Mouse (Mus musculus) liver, embryonic 16.5 days (tissue): ENCODE measurements around the gene Plscr3. TPM values are rescaled to one million over a fixed set of nuclear protein-coding genes. Genes with fewer than 3 reads are reported as not detected.

Source experiments
- ATAC-seq: fragments of 200-750 bp; cut with Nextera tagmentation; 2 replicates; pipeline ENCODE4 v1.8.0; 2017; ENCODE audit warnings: low read depth, mild to moderate bottlenecking, moderate number of reproducible peaks, moderate library complexity
- H3K27ac ChIP-seq: fragments of 300-500 bp; sonication (generic); 2 replicates; pipeline ENCODE4 v1.5.1; 2014; ENCODE audit warnings: mild to moderate bottlenecking, low read length
- H3K27me3 ChIP-seq: fragments of 300-500 bp; sonication (generic); 2 replicates; pipeline ENCODE4 v1.6.1; 2014; ENCODE audit warnings: low read depth, low read length, mixed read lengths; ENCODE audit not compliant: control insufficient read depth, insufficient read depth
- H3K36me3 ChIP-seq: fragments of 300-500 bp; sonication (generic); 2 replicates; pipeline ENCODE4 v1.6.1; 2014; ENCODE audit warnings: mild to moderate bottlenecking; ENCODE audit not compliant: control insufficient read depth, insufficient read depth
- H3K4me1 ChIP-seq: fragments of 300-500 bp; sonication (generic); 2 replicates; pipeline ENCODE4 v1.6.1; 2014; ENCODE audit warnings: low read depth, low read length, mixed read lengths; ENCODE audit not compliant: control insufficient read depth
- H3K4me2 ChIP-seq: fragments of 300-500 bp; sonication (generic); 2 replicates; pipeline ENCODE4 v1.6.1; 2014; ENCODE audit warnings: low read depth, low read length, mixed read lengths
- H3K4me3 ChIP-seq: fragments of 300-500 bp; sonication (generic); 2 replicates; pipeline ENCODE4 v1.5.1; 2014; ENCODE audit warnings: low read depth, mild to moderate bottlenecking, low read length
- H3K9ac ChIP-seq: fragments of 300-500 bp; sonication (generic); 2 replicates; pipeline ENCODE4 v1.6.1; 2014; ENCODE audit warnings: low read depth, low read length
- H3K9me3 ChIP-seq: fragments of 300-500 bp; sonication (generic); replicated peaks from 2 replicates; pipeline ENCODE4 v1.6.1; 2016; ENCODE audit warnings: low read length; ENCODE audit not compliant: control insufficient read depth
- WGBS: fragments of 180-500 bp; shearing (Covaris S2); extraction: QIAGEN DNeasy Blood & Tissue Kit; methylation state at CpG from one replicate; pipeline ENCODE4 v1.1.7; 2014; ENCODE audit not compliant: insufficient replicate concordance; 5-methylcytosine and 5-hydroxymethylcytosine counted together
- polyA plus RNA-seq: library from polyadenylated mRNA; unstranded; fragments of >200 nt; fragmentation: Nextera tagmentation; extraction: Ambion mirVana; gene quantifications from 2 replicates; pipeline ENCODE4 v1.2.1, GENCODE M21; 2015

The Plscr3 gene
- polyA plus RNA-seq, 1 experiment from 2014 or later = 27.8 TPM

- no peaks in the 10 kb centered on the region for H3K9me3 ChIP-seq
- H3K27me3 ChIP-seq = peaks cover 77% of the 10 kb centered on the region
- no peaks in the 10 kb centered on the region for H3K36me3 ChIP-seq
- H3K27ac ChIP-seq = peak overlapping the region; percentile 29; the same call in 1 of the 2 replicates
- peak; percentile 72 for ATAC-seq
- H3K4me2 ChIP-seq = peak overlapping the region; percentile 78
- peak overlapping the region; percentile 57 for H3K4me3 ChIP-seq
- H3K4me1 ChIP-seq = peaks cover 37% of the 10 kb centered on the region
- 3% methylated on average over 60 of the region's 60 CpGs for WGBS
- peak overlapping the region; percentile 41 for H3K9ac ChIP-seq
Measured at GRCm38 (mm10) chr11:69803786-69804651, 42.2 kb upstream of the Plscr3 start.

- no peaks in the 10 kb centered on the region for H3K36me3 ChIP-seq
- no peak for ATAC-seq
- peak overlapping the region; percentile 78; the same call in 1 of the 2 replicates for H3K4me2 ChIP-seq
- no peak overlapping the region for H3K9ac ChIP-seq
- H3K27ac ChIP-seq = no peak overlapping the region
- H3K9me3 ChIP-seq = no peaks in the 10 kb centered on the region
- H3K27me3 ChIP-seq = peaks cover 71% of the 10 kb centered on the region
- peaks cover 37% of the 10 kb centered on the region for H3K4me1 ChIP-seq
- 23% methylated on average over 12 of the region's 12 CpGs for WGBS
- H3K4me3 ChIP-seq = no peak overlapping the region
Measured at GRCm38 (mm10) chr11:69804652-69804940, 41.6 kb upstream of the Plscr3 start.

DNA sequence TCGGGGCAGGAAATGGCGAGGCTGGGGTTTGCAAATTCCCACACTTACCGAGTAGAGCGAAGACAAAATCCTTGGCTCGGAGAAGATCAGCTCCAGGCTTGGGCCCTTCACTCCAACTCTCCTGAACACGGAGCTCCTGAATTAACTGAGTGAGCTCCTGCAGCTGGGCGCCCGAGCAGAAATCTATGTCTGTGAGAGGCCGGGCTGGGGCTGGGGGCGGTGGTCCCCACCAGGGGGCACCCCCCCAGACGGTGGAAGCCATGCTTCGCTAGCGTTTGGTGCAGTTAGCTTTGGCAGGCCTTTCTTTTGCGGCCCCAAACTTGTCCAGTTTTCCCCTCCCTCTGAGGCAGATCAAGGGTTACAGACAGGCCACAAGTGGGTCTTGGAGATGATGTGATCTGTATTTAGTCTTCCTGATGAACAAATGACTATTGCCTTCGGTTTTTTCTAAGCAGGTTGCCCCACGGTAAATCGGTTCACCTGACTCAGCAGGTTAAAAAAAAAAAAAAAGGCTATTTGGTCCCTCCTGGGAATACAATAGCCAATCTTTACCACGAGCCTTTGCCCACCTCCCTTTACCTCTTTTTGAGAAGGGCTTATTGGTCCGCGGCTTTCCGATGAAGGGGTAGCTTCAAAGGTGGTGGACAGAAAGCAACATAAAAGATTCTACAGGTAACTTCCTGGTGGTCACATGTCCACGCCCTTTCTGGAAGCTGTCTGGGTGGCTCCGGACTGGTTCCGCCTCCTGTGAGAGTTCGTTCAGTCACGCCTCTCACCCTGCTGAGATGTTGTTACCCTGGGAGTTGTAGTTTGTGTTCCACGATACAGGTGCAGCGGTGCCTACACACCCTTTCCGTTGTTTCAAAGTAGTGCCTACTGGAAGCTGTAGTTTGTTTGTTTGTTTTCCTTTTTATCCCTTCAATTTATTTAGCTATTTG is 40.9 kb upstream of the Plscr3 start, which contains the start of gene Tmem102:
TSS of gene Tmem102 (minus strand) at position 653 of the 938 bp plus-strand sequence.
- Histone ChIP-seq H3K4me2 (peak within 1 kb of the TSS; percentile 78; the same call in 1 of the 2 replicates), H3K36me3 (no peaks in the 10 kb centered on the region), H3K27ac (no peak within 1 kb of the TSS), H3K4me3 (peak within 1 kb of the TSS; percentile 11; the same call in 1 of the 2 replicates), H3K9me3 (no peaks in the 10 kb centered on the region), H3K9ac (no peak within 1 kb of the TSS), H3K4me1 (peaks cover 37% of the 10 kb centered on the region), H3K27me3 (peaks cover 65% of the 10 kb centered on the region)
- 22% methylated on average over 29 of the region's 29 CpGs for WGBS
- ATAC-seq = no peak

DNA sequence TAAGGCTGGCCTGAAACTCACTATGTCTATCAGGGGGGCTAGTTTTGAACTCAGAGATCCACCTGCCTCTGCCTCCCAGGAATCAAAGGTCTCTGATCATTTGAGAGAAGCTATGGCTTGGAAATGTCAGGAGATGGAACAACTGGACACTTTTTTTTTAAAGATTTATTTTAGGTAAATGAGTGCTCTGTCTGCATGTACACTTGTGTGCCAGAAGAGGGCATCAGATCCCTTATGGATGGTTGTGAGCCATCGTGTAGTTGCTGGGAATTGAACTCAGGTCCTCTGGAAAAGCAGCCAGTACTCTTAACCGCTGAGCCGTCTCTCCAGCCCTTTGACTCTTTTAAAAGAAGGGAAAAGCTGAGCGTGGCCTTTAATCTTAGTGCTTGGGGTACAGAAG is 39.8 kb upstream of the Plscr3 start:
- ATAC-seq = no peak
- Histone ChIP-seq H3K27ac (no peak overlapping the region), H3K27me3 (peaks cover 54% of the 10 kb centered on the region), H3K4me2 (no peak overlapping the region), H3K4me1 (peaks cover 29% of the 10 kb centered on the region), H3K9ac (no peak overlapping the region), H3K9me3 (no peaks in the 10 kb centered on the region), H3K36me3 (no peaks in the 10 kb centered on the region), H3K4me3 (no peak overlapping the region)
- WGBS = 67% methylated on average over 4 of the region's 4 CpGs

DNA sequence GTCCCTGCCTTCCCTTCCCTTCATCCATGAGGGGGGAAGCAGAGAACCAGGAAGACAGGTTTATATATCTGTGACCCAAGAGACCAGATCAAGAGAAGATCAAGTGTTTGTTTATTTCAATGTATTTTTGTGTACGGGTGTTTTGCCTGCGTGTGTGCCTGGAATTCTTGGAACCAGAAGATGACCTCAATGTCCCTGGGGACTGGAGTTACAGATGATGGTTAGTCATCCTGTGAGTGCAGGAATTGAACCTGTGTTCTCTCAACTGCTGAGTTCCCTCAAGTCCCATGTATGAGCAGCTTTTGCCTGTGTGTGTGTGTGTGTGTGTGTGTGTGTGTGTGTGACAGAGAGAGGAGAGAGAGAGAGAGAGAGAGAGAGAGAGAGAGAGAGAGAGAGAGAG is 38.5 kb upstream of the Plscr3 start:
- H3K4me1 ChIP-seq = peaks cover 24% of the 10 kb centered on the region
- WGBS = 73% methylated on average over 2 of the region's 2 CpGs

GRCm38 (mm10) chr11:69810280-69810679 is 35.9 kb upstream of the Plscr3 start:
- no peak overlapping the region for H3K9ac ChIP-seq
- H3K27me3 ChIP-seq = peaks cover 15% of the 10 kb centered on the region
- H3K4me3 ChIP-seq = no peak overlapping the region
- no peak overlapping the region for H3K4me2 ChIP-seq
- no peaks in the 10 kb centered on the region for H3K9me3 ChIP-seq
- no peak for ATAC-seq
- no peaks in the 10 kb centered on the region for H3K36me3 ChIP-seq
- no peak overlapping the region for H3K27ac ChIP-seq
- no peaks in the 10 kb centered on the region; the same call in 1 of the 2 replicates for H3K4me1 ChIP-seq

More for the DNA sequence above, 38.5 kb upstream of the Plscr3 start:
- Histone ChIP-seq H3K27me3 (peaks cover 41% of the 10 kb centered on the region), H3K4me2 (no peak overlapping the region), H3K9me3 (no peaks in the 10 kb centered on the region), H3K9ac (no peak overlapping the region), H3K4me3 (no peak overlapping the region), H3K36me3 (no peaks in the 10 kb centered on the region), H3K27ac (no peak overlapping the region)
- ATAC-seq = no peak

DNA sequence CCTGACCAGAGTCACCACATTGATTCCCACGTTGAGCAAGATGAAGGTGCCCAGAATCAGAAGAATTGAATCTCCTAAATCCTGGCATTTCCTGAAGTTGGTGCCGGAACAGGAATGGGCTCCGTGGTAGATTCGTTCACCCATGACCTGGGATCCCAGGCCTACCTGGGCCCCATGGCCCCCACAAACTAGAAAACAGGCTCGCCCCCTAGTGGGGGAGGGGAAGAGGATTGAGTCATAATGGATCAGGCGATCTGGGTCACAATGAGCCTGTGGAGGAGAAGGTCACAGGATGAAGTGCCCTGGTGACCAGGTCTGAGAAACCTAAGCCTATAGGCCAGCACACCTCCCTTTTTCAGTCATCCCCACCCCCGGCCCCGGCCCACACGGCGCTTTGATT is 31.0 kb upstream of the Plscr3 start, which contains the start of gene Gm39566:
TSS of gene Gm39566 (minus strand) at position 144 of the 400 bp plus-strand sequence.
- H3K4me3 ChIP-seq = no peak within 1 kb of the TSS
- no peaks in the 10 kb centered on the region for H3K9me3 ChIP-seq
- H3K4me2 ChIP-seq = no peak within 1 kb of the TSS
- no peaks in the 10 kb centered on the region for H3K4me1 ChIP-seq
- no peak within 1 kb of the TSS for H3K9ac ChIP-seq
- no peak within 1 kb of the TSS for H3K27ac ChIP-seq
- no peaks in the 10 kb centered on the region for H3K36me3 ChIP-seq
- WGBS = 53% methylated on average over 10 of the region's 10 CpGs
- no peaks in the 10 kb centered on the region for H3K27me3 ChIP-seq
- ATAC-seq = no peak

DNA sequence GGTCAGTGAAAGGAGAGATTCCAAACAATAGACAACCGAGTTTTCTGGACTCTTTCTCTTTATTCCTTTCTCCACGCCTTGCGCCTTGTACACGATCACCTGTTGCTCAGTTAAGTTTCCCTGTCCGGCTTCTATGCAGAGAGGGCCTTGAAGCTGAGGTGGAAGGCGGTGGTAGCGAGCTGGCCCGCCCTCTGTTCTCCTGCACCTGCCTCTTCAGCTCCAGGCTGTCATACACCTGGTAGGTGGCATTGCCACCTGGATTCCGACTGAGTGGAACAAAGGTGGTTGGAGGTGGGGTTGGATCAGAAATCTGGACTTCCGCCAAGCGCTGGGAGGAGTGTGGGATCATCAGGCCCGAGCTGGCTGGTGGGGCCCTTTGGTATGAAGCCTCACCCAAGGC is 29.7 kb upstream of the Plscr3 start:
- no peak for ATAC-seq
- Histone ChIP-seq H3K4me2 (no peak overlapping the region), H3K27me3 (no peaks in the 10 kb centered on the region), H3K9me3 (no peaks in the 10 kb centered on the region), H3K9ac (no peak overlapping the region), H3K36me3 (no peaks in the 10 kb centered on the region), H3K4me1 (no peaks in the 10 kb centered on the region), H3K4me3 (no peak overlapping the region), H3K27ac (no peak overlapping the region)
- WGBS = 80% methylated on average over 12 of the region's 12 CpGs
